Mouse (Mus musculus) embryonic stem cell, embryonic (primary cell): ENCODE data around the gene Tiprl.

Source experiments
- CTCF ChIA-PET, 4 experiments: fragments of 300-600 bp in 2 of 4; fragments of 350-600 bp in 2 of 4; sonication (Branson Sonifier 250); formaldehyde crosslinking; loops; one replicate each; lab custom pipeline; 2022; ENCODE audit warnings: inconsistent platforms in 2 of 4; lab: Charles Lee
- POLR2A ChIA-PET, 4 experiments: fragments of 300-600 bp in 2 of 4; fragments of 350-600 bp in 2 of 4; sonication (Branson Sonifier 250); formaldehyde crosslinking; loops; one replicate each; lab custom pipeline; 2022; ENCODE audit warnings: antibody characterized with exemption in 4 of 4, inconsistent platforms in 1 of 4; lab: Charles Lee

The Tiprl gene

DNA sequence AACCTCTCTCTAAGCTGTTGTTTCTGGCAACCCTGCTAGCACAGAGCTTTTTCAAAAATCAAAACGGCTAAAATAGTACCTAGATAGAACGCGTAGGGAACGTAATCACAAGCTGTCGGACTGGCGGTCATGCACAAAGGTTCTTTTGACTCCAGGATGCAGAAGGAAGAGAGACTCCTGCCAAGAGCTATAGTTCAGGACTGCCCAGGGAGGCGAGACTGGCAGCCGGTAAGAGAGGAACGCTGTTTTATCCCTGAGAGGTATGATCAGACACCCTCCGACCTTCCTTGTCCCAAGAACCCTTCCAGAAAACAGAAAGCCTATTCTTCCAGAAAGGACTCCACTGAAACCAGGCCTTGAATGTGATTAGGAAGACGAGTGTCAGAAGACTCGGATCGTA lies 45.2 kb downstream of the Tiprl start:
- ChIA-PET POLR2A (no interaction called here), CTCF (no interaction called here)

DNA sequence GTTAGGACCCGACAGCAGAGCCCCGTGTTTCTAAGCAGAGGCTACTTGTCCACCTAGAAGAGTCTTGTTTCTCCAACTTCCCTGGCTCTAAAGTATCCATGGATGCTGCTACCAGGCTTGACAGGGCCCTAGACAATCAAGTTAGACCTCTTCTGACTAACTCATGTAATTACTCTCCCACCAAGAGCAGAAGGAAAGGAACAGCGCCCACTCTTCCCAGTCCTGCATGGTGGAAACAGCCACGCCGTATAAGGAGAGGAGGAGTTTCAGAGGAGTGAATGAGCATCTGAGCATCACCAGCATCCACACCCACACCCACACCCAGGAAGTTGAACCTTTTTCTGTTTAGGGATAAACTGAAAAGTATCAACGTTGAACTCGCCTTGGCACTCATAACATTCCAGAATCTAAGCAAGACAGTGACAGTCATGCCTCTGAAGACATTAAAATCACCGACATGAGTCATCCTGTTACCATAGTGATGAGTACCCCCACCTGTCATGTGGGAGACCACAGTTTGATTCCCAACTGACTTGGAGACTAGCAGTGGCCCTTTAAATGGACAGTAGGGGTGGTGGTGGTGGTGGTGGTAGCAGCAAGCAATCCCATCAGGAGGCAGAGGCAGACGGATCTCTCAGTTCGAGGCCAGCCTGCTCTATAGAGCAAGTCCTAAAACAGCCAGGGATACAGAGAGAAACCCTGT lies 46.1 kb downstream of the Tiprl start:
- ChIA-PET POLR2A (interaction anchor here in 1 of 4 experiments (1.7 kb wide), 1 partner anchor 46 kb away, joined by 6 read pairs; the partner anchor contains the start of gene Tiprl), CTCF (no interaction called here)

DNA sequence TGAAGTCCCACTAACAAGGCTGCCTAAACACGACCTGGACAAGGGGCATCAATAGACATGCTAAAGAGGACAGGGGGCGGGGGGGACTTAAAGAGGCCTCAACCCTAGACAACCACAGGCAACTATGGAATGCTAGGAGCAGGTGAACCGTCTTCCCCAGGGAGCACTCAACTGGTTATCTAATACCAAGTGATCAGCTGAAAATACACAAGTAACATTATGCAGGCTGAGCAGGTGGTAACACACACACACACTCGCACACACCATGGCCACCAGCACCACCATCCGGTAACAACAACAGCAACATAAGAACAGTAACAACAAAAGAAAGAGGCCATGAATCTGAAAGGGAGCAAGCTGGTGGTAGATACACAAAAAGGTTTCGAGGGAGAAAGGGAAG lies 46.7 kb downstream of the Tiprl start:
- ChIA-PET POLR2A (interaction anchor here in 1 of 4 experiments (0.6 to 1.7 kb wide), 2 partner anchors 12 to 47 kb away, joined by 3 to 6 read pairs; partner anchors contain the start of gene Tiprl), CTCF (interaction anchor here in 1 of 4 experiments (1.0 kb wide), 1 partner anchor 77 kb away, joined by 3 read pairs; no protein-coding TSS in a partner anchor)

DNA sequence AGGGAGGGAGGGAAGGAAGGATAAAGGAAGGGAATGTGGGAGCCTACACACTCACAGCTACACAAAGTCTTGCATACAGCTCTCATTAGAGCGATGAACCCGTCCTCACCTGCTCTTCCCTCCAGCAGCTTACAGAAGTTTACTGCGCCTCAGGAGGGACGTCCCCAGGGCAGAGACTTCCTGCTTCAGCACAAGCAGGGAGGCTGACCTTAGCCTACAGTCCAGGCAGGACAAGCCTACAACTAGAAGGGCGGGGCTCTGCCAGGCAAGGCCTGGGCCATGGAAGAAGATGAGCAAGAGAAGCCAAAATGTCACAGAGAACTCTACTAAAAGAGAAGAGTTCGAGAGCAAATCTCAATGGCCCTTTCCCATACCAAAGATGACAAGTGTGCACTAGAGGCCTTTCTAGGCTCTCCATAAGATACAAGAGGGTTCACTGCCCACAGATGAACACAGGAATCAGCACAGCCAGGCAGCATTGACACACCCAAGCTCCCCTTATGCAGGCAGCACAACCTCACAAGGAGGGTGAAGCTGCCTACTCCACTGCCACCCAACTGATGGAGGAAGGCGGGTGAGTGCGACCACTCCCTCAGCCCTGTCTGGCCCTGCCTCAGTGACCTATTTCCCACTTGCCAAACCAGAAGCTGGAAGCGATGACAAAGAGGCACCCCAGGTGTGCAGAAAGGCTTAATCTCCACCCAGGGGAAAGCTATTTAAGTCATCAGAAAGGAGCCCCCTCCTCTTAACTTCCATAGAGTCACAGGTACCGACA lies 47.8 kb downstream of the Tiprl start:
- ChIA-PET POLR2A (interaction anchor here in 3 of 4 experiments (0.5 to 1.7 kb wide), 5 partner anchors 48 to 813 kb away, joined by 3 to 6 read pairs (median 4); partner anchors contain the start of genes Dcaf6 (in 1 of the 3), Mpc2 (in 1 of the 3) and Tiprl (in 1 of the 3)), CTCF (interaction anchor here in 3 of 4 experiments (0.6 to 1.1 kb wide), 4 partner anchors 23 to 490 kb away, joined by 3 read pairs; no protein-coding TSS in a partner anchor)

DNA sequence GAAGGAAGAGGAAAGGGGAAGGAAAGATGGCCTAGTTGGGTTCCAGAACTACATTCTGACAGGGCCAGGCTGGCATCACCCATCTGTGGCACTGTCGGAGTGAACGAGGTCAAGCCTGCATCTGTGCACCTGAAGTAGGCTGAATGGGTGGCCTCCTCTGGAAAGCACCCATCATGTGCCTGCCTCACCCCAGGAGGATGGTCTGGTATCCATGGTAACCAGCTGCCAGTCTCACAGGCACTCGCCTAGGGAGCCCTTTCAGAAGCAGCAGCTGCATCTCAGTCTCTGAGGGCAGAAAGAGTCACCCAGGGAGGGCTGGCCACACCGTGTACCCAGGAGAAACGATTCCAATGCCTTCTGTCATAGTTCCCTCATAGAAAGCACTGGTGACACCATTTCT lies 49.4 kb downstream of the Tiprl start:
- POLR2A ChIA-PET = interaction anchor here in 1 of 4 experiments (1.6 to 3.6 kb wide), 2 partner anchors 7 to 12 kb away, joined by 3 to 24 read pairs; partner anchors contain the start of gene Sft2d2

DNA sequence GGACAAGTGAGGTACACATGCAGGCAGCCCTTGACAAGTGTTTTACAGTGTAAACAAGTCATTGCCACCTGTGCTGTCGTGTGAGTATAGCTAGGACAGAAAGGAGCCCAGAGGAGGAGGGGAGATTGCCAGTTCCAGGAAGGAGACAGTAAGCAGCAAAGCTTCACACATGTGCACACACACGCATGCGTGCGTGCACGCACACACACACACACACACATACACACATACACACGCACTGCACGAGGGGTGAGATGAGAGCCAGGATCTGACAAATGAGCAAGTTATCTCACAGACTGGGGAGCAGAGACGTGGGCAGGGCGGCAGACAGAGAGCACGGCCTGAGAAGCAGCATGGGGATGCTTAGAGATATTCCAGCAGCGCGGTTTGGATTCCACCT lies 50.3 kb downstream of the Tiprl start:
- POLR2A ChIA-PET = interaction anchor here in 2 of 4 experiments (1.0 to 3.6 kb wide), 3 partner anchors 8 to 54 kb away, joined by 3 to 24 read pairs (median 3); partner anchors contain the start of gene Sft2d2 (in 1 of the 2)
- CTCF ChIA-PET = interaction anchor here in 1 of 4 experiments (1.1 kb wide), 1 partner anchor 54 kb away, joined by 3 read pairs; no protein-coding TSS in a partner anchor

More for the DNA sequence above, 49.4 kb downstream of the Tiprl start:
- CTCF ChIA-PET = interaction anchor here in 1 of 4 experiments (1.1 kb wide), 1 partner anchor 55 kb away, joined by 3 read pairs; no protein-coding TSS in a partner anchor

DNA sequence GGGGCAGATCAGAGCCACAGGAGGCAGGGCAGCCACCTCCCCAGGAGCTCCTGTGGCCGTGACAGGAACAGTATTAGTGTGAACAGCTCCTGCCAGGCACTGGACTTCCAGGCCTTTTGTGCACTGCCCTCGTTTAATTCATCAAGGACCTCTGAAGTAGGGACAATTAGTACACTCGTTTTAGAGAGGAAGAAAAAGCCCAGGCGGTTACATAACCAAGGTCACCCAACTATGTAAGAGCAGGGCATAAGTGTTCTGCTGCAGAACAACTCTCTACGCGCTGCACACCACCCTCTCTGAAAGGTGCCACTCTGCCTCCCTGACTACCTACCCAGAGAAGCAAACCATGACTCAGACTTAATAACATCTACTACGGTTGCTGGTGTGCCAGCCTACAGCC lies 51.7 kb downstream of the Tiprl start:
- CTCF ChIA-PET = interaction anchor here in 1 of 4 experiments (0.6 kb wide), 1 partner anchor 65 kb away, joined by 8 read pairs; no protein-coding TSS in a partner anchor
- POLR2A ChIA-PET = interaction anchor here in 2 of 4 experiments (0.8 to 3.6 kb wide), 7 partner anchors 9 to 808 kb away, joined by 3 to 24 read pairs (median 3); partner anchors contain the start of gene Sft2d2 (in 2 of the 2)

DNA sequence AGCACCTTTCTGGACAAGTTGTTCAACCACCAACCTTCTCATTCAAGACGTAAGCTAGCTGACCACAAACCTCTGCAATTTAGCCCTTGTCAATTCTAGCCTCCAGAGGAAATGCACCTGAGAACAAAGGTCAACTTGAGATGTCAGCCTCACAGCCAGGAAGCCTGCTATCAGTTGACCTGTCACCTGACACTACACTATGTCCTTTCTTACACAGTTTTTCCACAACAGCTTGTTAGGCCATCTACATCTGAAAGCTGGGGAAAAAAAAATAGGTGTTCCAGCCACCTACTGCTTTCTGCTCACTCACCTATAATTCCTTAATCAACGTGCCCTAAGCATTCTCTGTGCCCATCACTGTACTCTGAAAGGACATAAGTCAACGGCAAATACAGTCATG lies 52.6 kb downstream of the Tiprl start:
- POLR2A ChIA-PET = interaction anchor here in 3 of 4 experiments (0.7 to 3.6 kb wide), 6 partner anchors 11 to 807 kb away, joined by 3 to 24 read pairs (median 4); partner anchors contain the start of gene Sft2d2 (in 1 of the 3)
- CTCF ChIA-PET = interaction anchor here in 2 of 4 experiments (0.6 to 1.1 kb wide), 5 partner anchors 10 to 71 kb away, joined by 3 to 22 read pairs (median 4); partner anchors contain the start of gene Sft2d2 (in 1 of the 2)

DNA sequence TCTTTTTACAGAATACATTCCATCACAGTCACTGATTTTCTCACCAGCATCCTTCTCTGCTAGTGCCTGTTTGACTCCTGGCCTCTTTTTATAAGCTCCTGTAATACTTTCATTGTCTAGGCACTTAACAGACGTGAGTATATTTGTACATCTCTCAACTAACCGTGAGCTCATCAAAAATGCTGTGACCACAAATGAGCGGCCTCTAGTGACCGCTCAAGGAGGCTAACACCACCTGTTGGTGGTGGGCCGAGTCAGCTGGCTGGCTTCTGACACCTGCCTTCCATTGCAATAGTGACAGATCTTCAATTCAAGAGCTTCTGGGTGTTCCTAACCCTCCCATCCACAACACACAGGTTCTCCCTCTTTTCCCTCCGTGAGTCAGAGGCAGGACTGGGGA lies 53.4 kb downstream of the Tiprl start:
- POLR2A ChIA-PET = no interaction called here
- CTCF ChIA-PET = interaction anchor here in 2 of 4 experiments (0.5 to 1.1 kb wide), 3 partner anchors 11 to 397 kb away, joined by 3 to 4 read pairs (median 3); partner anchors contain the start of gene Sft2d2 (in 1 of the 2)

DNA sequence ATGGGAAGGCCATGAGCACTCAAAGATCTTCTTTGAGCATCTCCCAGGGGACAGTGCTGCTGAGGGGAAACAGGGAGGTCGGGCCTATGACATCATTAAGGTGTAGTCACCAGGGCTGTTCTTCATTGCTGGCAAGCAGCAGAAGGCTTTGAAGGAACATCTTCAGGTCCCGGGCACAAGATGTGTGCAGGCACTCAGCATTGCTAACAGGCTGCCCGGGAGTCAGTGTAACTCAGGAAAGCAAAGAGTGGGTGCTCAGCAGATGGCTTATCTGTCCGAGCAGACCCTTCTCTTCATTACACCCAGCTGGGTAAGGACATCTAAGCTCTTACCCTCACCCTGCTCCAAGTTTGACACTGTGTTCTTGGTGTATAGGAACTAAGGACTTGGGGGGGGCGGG lies 57.5 kb downstream of the Tiprl start:
- ChIA-PET CTCF (interaction anchor here in 1 of 4 experiments (0.8 kb wide), 1 partner anchor 26 kb away, joined by 4 read pairs; no protein-coding TSS in a partner anchor), POLR2A (no interaction called here)

DNA sequence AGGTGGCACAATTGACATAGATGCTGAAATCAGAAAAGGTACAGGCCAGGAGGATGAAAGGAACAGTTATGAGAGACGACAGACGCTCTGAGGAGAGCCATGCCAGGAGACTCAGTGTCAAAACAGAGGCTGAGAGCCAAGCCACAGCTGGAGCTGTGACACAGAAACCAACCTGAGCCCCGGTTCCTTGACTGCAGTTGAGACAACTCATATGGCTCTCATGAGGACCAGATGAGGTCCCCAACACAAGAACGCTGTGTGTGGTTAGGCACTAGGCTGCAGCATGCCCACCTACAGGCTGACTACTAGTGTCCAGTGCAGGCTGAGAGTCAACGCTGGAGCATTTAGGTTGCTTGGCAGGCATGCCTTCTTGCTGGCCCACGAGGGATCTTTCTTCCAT lies 58.7 kb downstream of the Tiprl start:
- CTCF ChIA-PET = interaction anchor here in 1 of 4 experiments (0.6 kb wide), 1 partner anchor 58 kb away, joined by 4 read pairs; no protein-coding TSS in a partner anchor
- POLR2A ChIA-PET = interaction anchor here in 1 of 4 experiments (0.6 kb wide), 1 partner anchor 12 kb away, joined by 3 read pairs; no protein-coding TSS in a partner anchor

DNA sequence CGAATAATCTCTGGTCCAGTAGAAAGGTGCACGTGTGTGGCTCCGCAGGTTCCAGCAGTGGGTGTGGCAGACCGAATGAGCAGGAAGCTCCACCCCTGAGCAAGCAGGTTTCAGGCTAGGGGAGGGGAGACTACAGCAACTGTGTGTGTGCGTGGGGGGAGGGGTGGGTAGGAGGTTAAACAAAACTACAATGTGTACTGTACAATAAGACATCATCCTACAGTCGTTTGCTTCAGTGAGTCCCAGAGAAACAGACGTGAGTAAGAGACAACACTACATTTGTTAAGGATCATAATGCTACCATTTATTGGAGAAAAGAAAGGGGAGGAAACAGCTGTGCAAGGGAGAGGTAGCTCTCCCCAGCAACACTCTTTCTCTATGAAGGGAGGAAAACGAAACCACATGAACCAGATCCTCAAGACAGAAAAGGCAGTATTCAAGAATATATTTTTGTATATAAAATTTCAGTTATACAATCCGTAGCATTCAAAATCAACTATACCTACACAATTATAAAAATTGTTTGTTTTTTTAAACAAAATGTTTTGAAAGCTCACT lies 62.7 kb downstream of the Tiprl start:
- POLR2A ChIA-PET = no interaction called here
- CTCF ChIA-PET = interaction anchor here in 1 of 4 experiments (0.6 kb wide), 1 partner anchor 1794 kb away, joined by 3 read pairs; no protein-coding TSS in a partner anchor

DNA sequence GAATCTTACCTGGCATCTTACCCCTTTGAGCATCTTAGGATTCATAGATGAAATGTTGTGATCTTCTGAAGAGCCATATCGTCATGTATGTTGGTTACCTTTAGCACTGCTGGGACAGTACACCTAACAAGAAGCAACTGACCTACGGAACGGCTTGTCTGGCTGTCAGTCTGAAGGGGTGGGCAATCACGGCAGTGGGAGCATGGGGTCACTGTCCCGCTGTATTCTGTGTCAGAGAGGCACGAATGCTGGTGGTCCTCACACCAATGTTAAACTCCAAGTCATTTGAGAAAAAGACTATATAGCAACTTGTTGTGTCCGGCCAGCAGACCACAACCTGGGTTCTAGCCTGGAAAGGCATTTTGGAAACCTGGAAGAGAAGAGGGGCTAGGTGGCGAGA lies 65.5 kb downstream of the Tiprl start:
- CTCF ChIA-PET = no interaction called here
- POLR2A ChIA-PET = no interaction called here

DNA sequence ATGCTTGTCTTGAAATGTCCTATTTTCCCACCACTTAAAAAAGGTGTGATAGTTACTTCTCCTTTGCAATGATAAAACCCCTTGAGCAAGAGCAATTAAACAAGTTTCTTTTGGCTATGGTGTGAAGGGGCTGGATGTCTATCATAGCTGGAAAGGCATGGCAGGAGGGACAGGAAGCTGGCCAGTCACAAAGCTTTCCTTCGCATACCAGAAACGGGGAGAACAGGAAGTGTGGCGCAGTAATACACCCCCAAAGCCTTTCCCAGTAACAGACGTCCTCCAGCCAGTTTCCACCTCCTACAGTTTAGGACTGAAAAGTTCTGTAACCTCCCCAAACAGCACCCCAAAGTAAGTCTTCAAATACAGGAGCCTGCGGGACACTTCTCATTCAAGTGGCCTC lies 66.6 kb downstream of the Tiprl start:
- CTCF ChIA-PET = no interaction called here

DNA sequence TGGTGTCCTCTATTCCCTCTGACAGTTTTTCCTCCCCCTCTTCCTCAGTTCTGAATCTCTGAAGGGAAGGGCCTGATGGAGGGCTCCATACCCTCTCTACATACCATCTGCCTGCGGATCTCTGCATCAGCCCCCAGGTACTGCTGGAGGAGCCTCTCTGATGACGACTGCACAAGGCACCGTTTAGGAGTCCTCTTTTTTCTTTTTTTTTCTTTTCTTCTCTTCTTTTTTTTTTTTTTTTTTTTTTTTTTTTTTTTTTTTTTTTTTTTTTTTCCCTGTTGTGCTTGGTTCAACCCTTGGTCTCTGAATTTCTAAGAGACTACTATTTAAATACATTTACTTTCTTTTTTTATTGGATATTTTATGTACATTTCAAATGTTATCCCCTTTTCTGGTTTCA lies 67.3 kb downstream of the Tiprl start:
- POLR2A ChIA-PET = no interaction called here
- CTCF ChIA-PET = no interaction called here

More for the DNA sequence above, 66.6 kb downstream of the Tiprl start:
- POLR2A ChIA-PET = no interaction called here

DNA sequence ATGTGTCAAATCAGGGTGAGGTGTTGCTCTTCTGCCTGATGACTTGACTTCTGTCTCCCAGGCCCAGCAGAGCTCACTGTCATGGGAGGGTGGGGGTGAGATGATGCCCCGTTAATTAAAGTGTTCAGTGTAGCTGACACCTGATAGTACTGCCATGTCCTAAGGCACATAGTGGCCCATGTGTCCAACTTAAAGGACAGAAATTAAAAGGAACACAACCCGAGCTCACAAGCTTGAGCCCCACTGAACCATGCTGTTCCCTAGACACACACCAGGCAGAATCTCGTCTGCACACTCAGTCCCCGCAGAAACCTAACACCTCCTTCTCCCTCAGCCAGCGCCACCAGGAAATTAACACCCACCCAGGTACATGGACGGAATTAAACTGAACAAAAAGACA lies 71.9 kb downstream of the Tiprl start:
- CTCF ChIA-PET = no interaction called here
- POLR2A ChIA-PET = no interaction called here
